Mouse (Mus musculus): ENCODE results near the gene Gpr87.
A peak's percentile ranks its signal among the peaks of the same experiment; 100 is the strongest.

Gpr87 gene

DNA sequence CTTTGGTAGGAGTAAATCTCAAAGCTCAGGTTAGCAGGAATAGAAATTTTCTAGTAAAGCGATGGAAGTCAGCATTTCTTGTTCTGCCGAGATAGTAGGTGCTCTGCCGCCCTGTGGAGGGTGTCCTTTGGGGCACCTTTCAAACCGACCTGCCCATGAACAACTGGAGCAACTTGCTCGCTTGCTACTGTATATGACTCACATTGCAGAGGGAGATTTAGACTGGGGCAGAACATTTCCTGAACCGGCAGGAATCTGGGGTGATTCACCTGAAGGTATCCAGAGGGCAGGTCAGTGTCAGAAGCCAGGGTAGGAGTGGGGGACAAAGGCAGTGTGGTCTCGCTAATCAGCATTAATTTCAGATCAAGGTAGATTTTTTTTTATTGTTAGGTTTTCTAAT lies at the start of gene Gpr87:
Gene Gpr87 (minus strand): TSS at position 167 of the 400 bp plus-strand sequence.
- DNase-seq (ENCODE audit: low spot score), result no peak

- peak; percentile 81 for DNase-seq (ENCODE audit: low spot score)
Observed at GRCm38 (mm10) chr3:59243384-59243783, 48.5 kb upstream of the Gpr87 start.

- no peak for DNase-seq (ENCODE audit: low spot score)
Observed at GRCm38 (mm10) chr3:59234878-59235277, 40.0 kb upstream of the Gpr87 start.

GRCm38 (mm10) chr3:59230912-59231311 lies 36.0 kb upstream of the Gpr87 start:
- DNase-seq (ENCODE audit: low spot score), result no peak

DNA sequence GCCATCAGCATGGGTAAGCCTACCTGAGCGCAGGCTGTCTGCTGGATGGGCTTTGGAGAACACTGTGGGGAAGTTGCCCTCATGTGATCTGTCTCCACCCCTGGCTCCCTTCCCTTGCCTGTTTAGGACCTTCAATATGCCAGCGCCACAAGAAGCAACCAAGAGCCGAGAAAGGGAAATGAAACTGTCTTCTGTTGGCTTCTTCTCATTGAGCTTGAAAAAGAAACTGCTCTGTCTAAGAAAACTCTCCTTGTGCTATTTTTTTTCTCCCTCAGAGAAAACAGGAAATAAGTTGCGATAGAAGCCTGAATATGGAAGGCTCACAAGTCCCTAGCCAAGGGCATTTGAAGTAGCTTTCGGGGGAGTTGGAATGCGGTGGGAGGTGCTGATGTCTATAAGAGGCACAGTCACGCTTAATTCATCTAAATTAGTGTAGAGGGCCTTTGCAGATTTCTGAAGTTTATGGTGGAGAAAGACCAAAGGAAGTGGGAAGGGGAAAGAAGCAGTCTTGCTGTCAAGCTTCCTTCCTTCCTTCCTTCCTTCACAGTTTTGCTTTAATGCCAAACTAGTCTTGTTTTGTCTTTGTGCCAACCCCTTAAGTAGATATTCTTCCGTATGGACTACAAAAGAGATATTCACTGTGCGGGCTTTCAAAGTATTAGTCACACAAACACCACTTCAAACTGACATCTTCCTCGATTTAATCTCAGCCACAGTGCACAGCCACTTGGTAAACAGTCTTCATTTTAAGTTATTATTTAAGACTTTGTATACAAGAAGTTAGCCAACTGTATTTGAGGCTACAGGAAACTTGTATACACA lies 34.0 kb upstream of the Gpr87 start:
- DNase-seq (ENCODE audit: low spot score), result no peak

DNA sequence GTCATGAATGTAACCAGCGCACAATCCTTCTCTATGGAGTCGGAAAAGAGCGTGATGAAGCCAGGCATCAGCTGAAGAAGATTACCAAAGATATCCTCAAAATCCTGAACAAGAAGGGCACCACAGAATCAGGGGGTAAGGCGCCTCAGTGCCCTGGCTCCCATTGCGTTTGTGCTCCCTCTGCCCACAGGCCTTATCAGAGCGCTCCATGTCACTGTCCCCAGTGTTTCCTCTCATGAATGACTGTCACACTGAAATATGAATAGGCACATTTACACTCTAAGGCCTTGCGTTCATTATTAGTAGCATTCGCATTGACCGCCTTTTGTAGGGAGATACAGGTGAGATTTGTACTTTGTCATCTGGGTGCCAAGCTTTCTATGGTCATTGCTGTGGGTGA lies 32.8 kb upstream of the Gpr87 start:
- no peak for DNase-seq (ENCODE audit: low spot score)

DNA sequence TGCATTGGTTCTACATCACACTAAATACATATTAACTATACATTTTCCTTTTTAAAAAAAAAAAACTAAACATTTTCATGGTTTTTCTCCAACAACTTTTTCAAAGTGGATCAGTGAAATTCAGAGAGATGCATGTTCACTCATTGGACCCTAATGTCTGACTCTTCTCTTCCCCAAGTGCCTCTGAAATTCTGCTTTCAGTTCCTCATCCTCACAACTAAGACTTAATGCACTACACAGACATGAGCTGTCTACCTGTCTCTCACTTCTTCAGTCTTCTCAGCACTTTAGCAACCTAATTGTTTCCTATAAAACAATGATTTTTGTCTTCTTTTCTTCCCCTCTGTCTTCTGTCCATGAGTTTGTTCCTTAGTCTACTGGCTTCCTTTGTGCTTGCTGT lies 30.5 kb upstream of the Gpr87 start:
- DNase-seq (ENCODE audit: low spot score), result no peak

DNA sequence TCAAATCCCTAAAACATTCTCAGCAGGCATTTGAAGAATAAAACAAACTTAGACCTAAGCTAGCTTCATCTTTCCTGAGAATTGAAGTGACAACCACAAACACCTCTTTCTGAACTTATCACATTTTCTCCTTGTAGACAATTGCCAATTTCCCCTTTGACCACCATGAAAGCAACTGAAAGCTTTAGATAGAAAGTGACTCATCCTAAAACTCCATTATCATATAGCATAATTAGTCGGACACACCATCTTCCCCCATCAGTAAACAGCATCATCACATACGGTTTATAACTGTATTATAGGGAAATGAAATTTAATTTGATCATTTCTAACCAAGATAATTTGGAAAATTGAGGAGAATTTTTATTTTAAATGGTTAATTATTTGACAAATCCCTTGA lies 27.4 kb upstream of the Gpr87 start:
- DNase-seq (ENCODE audit: low spot score), result no peak

- no peak for DNase-seq (ENCODE audit: low spot score)
Observed at GRCm38 (mm10) chr3:59219326-59219725, 24.4 kb upstream of the Gpr87 start.

GRCm38 (mm10) chr3:59217211-59217610 lies 22.3 kb upstream of the Gpr87 start:
- no peak for DNase-seq (ENCODE audit: low spot score)

DNA sequence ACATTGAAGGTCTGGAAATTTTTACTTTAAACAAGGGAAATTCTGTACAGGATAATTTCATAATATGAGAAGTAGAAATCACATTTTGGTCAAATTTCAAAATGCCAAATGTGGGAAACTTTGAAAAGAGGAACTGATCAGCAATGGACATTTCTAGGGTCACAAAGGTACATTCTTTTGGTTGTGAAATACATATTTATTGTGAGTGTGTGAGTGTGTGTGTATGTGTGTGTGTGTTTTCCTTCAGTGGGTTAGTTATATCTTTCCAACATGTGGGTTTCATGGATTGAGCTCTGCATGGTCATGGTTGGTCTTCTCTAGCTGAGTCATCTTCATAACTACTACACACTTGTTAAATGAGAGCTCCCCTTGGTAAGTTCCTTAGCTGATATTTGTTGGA lies 17.5 kb upstream of the Gpr87 start:
- DNase-seq (ENCODE audit: low spot score), result no peak

GRCm38 (mm10) chr3:59211784-59212183 lies 16.9 kb upstream of the Gpr87 start:
- no peak for DNase-seq (ENCODE audit: low spot score)

GRCm38 (mm10) chr3:59210727-59211126 lies 15.8 kb upstream of the Gpr87 start, which contains the start of gene P2ry13:
Gene P2ry13, minus strand, starts transcription at chr3:59210882.
- DNase-seq (ENCODE audit: low spot score), result no peak

GRCm38 (mm10) chr3:59210089-59210488 lies 15.2 kb upstream of the Gpr87 start:
- no peak for DNase-seq (ENCODE audit: low spot score)

DNA sequence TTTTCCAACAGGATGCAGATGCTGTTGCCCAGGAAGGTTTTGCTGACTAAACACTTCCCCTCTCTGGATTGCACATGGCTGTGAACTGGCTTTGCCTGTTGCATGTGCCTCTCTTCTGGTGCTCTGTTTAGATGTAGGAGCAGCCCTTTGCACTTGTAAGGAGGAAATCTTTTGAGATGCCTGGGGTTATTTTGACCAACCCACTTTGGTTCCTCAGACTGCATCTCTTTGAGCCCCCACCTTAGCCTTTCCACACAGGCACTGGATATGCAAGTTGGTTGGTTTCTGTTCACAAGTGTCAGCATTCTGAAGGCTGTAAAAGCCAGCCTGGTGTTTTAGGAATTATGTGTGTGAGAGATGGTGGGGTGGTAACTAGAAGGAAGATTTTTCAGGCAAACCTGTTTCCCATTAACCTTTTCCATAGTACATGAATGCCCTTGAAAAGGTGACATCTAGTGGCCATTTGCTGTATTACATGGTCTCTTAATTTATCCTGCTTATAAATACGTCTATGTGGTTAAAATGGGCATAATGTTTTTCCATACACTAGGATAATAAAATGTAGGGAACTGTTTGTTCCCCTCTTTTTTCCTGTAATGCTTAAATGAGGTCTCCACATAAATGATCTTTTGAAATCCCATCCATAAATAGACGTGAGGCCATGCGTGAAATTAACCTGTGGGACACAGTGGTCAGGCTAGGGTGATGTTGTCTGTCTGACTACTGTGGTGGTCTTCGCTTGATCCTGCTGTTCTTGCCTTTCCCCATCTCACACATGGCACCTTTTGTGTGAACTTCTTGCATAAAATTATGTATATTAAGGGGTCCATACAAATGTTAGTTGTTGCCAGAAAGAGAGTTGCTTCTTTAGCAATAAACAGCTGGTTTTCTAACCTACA lies 14.0 kb upstream of the Gpr87 start:
- no peak for DNase-seq (ENCODE audit: low spot score)

- DNase-seq (ENCODE audit: low spot score), result no peak
Observed at GRCm38 (mm10) chr3:59205941-59206340, 11.0 kb upstream of the Gpr87 start.

DNA sequence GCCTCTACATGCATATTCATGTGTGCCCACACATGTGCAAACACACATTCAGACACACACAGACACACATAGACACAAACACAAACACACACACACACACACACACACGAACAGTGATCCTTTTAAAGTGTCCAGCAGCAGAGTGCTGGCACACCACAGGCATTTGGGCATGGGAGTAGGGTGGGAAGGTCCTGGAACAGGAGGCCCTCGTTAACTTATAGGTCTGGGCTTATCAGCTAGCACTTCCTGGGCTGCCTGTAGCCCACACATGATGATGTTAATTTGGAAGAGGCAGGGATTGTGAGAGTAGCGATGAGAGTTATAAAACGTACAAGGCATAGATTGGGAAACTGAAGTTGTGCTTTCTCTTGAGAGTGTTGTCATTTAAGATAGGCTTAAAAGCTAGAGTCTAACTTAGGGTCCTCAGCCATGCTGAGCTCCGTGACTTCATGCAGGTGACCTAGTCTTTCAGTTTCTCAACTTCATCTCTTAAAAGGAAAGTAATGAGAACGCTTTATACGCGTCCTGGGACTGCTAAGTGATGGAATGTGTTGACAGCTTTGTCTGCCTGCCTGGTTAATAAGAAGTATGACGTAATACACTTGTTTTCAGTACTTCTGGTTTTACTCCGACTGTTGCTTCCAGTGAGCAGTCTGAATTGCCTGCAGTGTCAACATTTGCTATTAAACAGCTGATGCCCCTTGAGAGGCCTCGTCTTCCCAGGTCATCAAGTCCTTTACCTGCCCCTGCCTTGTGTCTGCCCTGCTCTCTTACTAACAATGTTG lies 10.0 kb upstream of the Gpr87 start:
- no peak for DNase-seq (ENCODE audit: low spot score)

DNA sequence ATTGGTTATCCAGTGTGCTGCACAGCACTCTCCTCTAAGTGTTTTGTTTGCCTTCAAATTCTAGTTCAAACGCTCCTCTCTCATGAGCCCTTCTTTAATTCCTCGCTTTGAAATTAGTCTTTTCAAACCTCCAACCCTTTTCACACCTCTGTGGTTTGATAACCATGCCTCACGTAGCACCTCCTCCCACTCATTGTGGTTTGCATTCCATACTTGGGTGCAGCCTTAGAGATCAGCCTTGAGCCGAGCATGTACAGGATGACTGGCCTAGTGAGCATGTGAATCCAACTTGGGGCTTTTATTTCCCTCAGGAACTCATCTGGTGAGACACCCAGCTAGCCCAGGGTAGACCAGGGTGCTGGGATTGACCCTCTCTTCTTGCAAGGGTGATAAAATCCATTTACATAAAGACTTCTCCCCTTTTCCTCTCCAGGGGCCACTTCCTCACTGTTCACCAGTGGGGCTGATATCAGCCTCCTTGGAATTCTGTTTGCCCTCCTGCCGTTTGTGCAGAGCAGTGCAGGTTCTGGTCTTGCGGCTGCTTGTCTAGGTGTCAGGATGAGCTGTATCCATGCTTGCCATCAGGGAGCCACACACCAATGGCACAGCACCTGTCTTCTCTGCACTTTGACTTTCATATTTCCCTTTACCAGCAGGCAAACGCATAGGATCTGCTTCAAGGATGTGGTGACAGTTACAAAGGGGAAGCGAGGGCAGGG lies 9.1 kb upstream of the Gpr87 start:
- DNase-seq (ENCODE audit: low spot score), result no peak

GRCm38 (mm10) chr3:59197329-59197948 lies 2.5 kb upstream of the Gpr87 start:
- no peak for DNase-seq (ENCODE audit: low spot score)

DNA sequence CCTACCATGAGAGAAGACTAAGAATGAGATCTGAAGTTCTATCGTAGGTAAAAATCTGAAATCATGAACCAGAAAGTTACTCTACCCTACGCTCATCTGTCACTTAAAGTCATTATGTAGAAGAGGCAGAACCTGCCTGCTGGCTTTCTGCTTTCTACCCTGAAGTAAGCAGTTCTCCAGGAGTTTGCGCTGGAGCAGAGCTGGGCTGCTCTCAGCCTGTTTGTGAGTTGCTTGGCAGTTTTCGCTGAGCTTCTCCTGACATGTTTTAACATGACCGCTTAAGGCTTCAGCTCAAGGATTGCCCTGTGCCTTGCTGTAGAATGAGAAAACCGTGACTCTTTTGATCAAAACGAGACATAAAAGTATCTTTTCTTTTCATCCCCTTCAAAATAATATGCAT lies 805 bp downstream of the Gpr87 start:
- no peak for DNase-seq (ENCODE audit: low spot score)

DNA sequence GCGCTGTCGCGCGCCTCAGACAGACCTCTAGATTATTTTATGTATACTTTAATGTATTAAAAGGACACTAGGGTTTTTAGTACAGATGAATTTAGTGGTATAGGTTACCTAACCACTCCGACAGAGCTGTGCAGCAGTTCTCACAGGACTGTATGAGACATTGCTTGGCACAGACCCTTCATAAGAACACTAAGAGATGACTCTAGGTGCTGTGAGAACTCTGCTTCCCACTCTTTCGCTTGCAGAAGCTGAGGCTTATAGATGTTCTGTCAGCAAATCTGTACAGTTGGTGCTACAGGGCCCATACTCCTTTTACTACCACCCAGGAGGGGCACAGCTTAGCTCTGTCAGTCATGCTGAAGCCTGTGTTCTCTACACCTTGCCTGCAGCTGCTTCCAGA lies 3.2 kb downstream of the Gpr87 start:
- no peak for DNase-seq (ENCODE audit: low spot score)
